Comparison of ENCODE assay signal across 15 mouse cellular contexts in the genomic region with DNA sequence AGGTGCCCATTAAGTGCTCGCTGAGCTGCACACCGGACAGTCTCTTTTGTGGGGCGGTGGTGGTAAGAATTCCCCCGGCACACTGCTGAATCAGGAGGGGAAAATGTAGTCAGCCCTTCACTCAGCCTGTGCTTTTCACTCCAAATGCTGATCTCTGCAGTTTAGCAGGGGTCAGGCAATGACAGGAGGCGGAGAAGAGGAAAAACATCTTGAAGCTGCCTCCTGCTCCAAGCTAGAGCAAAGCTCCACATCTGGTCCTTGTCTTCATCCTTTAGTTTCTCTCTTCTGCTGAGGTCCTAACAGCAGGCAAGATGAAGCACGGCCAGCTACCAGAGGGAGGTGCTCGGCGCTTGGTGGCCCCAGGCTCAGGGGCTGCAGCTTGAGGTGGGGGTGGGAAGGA. TPM values are rescaled to one million over a fixed set of nuclear protein-coding genes. Genes with fewer than 3 reads are reported as not detected.
DNase-seq lines count a peak whose midpoint lies in the region; ATAC-seq lines count a peak whose summit lies in the region.
"Had no signal": no experiment of that assay in that cellular context is flagged by ENCODE, and none has a peak within 500 bp of the region (broad histone marks: within the 10 kb centered on the region; RNA-seq: fewer than 3 reads in every experiment).

No protein-coding gene starts in this region.

- ATAC-seq in heart, embryonic 12.5 days (ENCODE audit: insufficient number of reproducible peaks, low FRiP score): no peak
- ATAC-seq in intestine, embryonic 15.5 days: peak; percentile 70
- no peak for ATAC-seq in megakaryocyte-erythroid progenitor cell, adult 5-6 weeks (replicated peaks; ENCODE audit: low FRiP score, low TSS enrichment, poor library complexity, severe bottlenecking)
- ATAC-seq: midbrain, embryonic 13.5 days had no signal

- H3K4me3 ChIP-seq in heart, embryonic 12.5 days: no peak overlapping the region
- H3K4me3 ChIP-seq in intestine, embryonic 15.5 days (replicated peaks): no peak overlapping the region
- H3K4me3 ChIP-seq: limb, embryonic 12.5 days; midbrain, embryonic 13.5 days had no signal

- H3K27ac ChIP-seq in heart, embryonic 12.5 days (ENCODE audit: poor library complexity, severe bottlenecking): no peak overlapping the region
- peak overlapping the region; percentile 51 for H3K27ac ChIP-seq in intestine, embryonic 15.5 days
- H3K27ac ChIP-seq: limb, embryonic 12.5 days; midbrain, embryonic 13.5 days had no signal

- H3K27me3 ChIP-seq in heart, embryonic 12.5 days (replicated peaks): peaks cover 17% of the 10 kb centered on the region
- no peaks in the 10 kb centered on the region for H3K27me3 ChIP-seq in intestine, embryonic 15.5 days (replicated peaks)
- H3K27me3 ChIP-seq: midbrain, embryonic 13.5 days had no signal

- H3K36me3 ChIP-seq in heart, embryonic 12.5 days: no peaks in the 10 kb centered on the region
- H3K36me3 ChIP-seq in intestine, embryonic 15.5 days: no peaks in the 10 kb centered on the region
- H3K36me3 ChIP-seq: limb, embryonic 12.5 days; midbrain, embryonic 13.5 days had no signal

- no peaks in the 10 kb centered on the region for H3K9me3 ChIP-seq in heart, embryonic 12.5 days (replicated peaks)
- no peaks in the 10 kb centered on the region for H3K9me3 ChIP-seq in intestine, embryonic 15.5 days
- H3K9me3 ChIP-seq: limb, embryonic 12.5 days; midbrain, embryonic 13.5 days had no signal

- 50% methylated on average over 8 of the region's 8 CpGs for WGBS in heart, embryonic 12.5 days
- 44% methylated on average over 8 of the region's 8 CpGs for WGBS in intestine, embryonic 15.5 days

- peak; percentile 47 for DNase-seq in heart, adult 8-10 months (ENCODE audit: low spot score)
- peak; percentile 30 to 44 for DNase-seq in kidney, postnatal 36 days
- peak; percentile 42 to 76 for DNase-seq in lung, postnatal 4 days
- DNase-seq in left cerebral cortex, adult 8-10 months (ENCODE audit: low spot score in 2 of 2): no peak
- no peak for DNase-seq in adrenal gland, postnatal 10 days
- DNase-seq: adrenal gland, postnatal 14 days; B cell, adult 2 months; cerebellum, adult 18-20 months; right cerebral cortex, postnatal 4 days; thymus, adult 2 months had no signal

- H3K4me1 ChIP-seq in heart, embryonic 12.5 days (replicated peaks): peaks cover 11% of the 10 kb centered on the region; the same call in 1 of the 2 replicates
- peaks cover 35% of the 10 kb centered on the region for H3K4me1 ChIP-seq in intestine, embryonic 15.5 days (replicated peaks)

- H3K9ac ChIP-seq in heart, embryonic 12.5 days: no peak overlapping the region
- H3K9ac ChIP-seq in intestine, embryonic 15.5 days: no peak overlapping the region
- H3K9ac ChIP-seq: limb, embryonic 12.5 days; midbrain, embryonic 13.5 days had no signal

- H3K4me2 ChIP-seq in heart, embryonic 12.5 days: no peak overlapping the region
- H3K4me2 ChIP-seq in intestine, embryonic 15.5 days (replicated peaks): 0 out of 2 replicates have a peak overlapping the region, but pooled peaks have one; percentile 9
- H3K4me2 ChIP-seq: limb, embryonic 12.5 days; midbrain, embryonic 13.5 days had no signal

RNA-seq across cellular contexts. Expression of gene Lrmda, which starts 36.1 kb away (rescaled TPM):
- total RNA-seq in heart, adult 8-10 months (2022): 1 to 10 TPM; 1.8 to 3.0 (median 2.4) TPM
- polyA plus RNA-seq in heart, embryonic 12.5 days (2016; fragmentation: Nextera tagmentation; extraction: Ambion mirVana): 1.0 and 1.3 TPM in 2 replicates
- polyA plus RNA-seq in intestine, embryonic 15.5 days (2015; fragmentation: Nextera tagmentation; extraction: Ambion mirVana): 0.71 and 0.87 TPM in 2 replicates
- 1 to 10 TPM; 1.2 to 2.4 (median 1.3) TPM for total RNA-seq in left cerebral cortex, adult 8-10 months (2022)
- 1 to 10 TPM; 3.6 to 4.9 TPM for total RNA-seq in adrenal gland, postnatal 10 days (2021)
- 7.8 and 9.6 TPM in 2 replicates for total RNA-seq in megakaryocyte-erythroid progenitor cell, adult 5-6 weeks (2014; fragmentation: Nextera tagmentation)
- 3.4 and 6.4 TPM in 2 replicates for total RNA-seq in megakaryocyte-erythroid progenitor cell, adult 5-6 weeks (2017)

Comparison
In these comparisons a context has a peak if more than half of its experiments do, and no peak if none do; other contexts are left out.
1. DNase-seq: peak in heart, adult 8-10 months (single experiment), kidney, postnatal 36 days (2 of 2) and lung, postnatal 4 days (2 of 2); none in left cerebral cortex, adult 8-10 months (0 of 2) and adrenal gland, postnatal 10 days (single experiment).